Mouse (Mus musculus) mouse trophoblast stem cell (cell line): Measurements from ENCODE around the gene Ptprd.

Experiments used
- in situ Hi-C, 2 experiments: fragments of 300-500 bp; cut with MseI, MboI; formaldehyde crosslinking; loops; 2 replicates in 1 of 2; 3 replicates in 1 of 2; pipeline ENCODE4 v1.15.1; 2025

Ptprd gene

GRCm38 (mm10) chr4:77558404-77559202, 653.2 kb downstream of the Ptprd start:
- in situ Hi-C loops: loop anchor here in 1 of 2 experiments (25.0 kb wide), 1 partner anchor 471 kb away; no protein-coding TSS in a partner anchor

DNA sequence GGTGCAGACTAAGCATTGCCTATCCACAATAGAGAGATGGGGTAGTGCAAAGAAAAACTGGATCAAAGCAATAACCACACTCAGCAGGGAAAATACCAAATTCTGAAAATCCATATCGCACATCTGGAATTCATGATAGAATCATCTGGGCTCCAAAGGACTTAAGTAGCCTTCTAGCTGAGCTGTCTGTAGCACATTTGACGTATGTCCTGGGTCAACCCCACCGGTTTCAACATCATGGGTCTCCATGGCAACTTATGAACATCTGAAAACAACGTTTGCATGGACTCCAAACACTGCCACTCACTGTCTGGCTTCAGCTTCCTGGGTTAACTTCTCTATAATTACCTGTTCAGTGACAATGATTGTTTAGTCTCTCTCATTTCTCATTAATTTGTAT, 655.9 kb downstream of the Ptprd start:
- in situ Hi-C loops: loop anchor here in 1 of 2 experiments (25.0 kb wide), 1 partner anchor 469 kb away; no protein-coding TSS in a partner anchor

DNA sequence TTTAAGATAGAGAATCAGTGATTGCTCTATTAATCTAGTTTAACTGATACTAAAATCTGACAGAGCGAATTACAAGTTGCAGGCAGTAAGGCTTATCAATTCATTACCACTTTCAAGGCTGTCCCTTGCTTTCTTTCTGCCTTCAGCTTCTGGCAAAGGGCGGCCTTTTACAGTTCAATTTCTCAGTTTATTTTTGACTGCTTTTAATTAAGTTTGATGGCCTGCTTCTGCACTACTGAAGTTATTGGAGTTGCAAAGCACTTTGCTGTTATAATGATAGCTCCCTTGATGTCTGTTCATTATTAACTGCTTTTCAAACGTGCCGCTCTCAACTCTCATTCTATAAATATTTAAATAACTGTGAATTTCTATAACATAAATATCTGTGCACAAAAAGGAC, 673.9 kb downstream of the Ptprd start:
- in situ Hi-C loops: loop anchor here in 1 of 2 experiments (25.0 kb wide), 1 partner anchor 451 kb away; no protein-coding TSS in a partner anchor

DNA sequence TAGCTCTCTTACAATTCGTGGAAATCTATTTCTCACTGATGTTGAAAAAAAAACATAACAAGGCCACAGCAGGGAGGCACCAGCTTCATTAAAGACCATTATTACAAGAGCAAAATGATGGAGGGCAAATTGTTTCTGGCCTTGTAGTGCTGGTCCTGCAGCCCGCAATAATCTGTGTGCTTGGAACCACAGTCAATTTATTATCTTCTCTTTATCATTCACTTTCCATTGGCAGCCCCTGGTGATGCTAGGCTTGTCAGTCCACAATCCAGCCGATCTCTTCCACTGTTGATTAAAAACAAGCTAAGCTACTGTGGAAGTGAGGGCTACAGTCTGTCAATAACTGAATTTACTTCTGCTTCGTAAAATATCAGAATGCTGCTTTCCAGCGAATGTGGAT, 674.4 kb downstream of the Ptprd start:
- in situ Hi-C loops: loop anchor here in 1 of 2 experiments (25.0 kb wide), 1 partner anchor 450 kb away; no protein-coding TSS in a partner anchor

- in situ Hi-C loops: loop anchor here in 1 of 2 experiments (25.0 kb wide), 1 partner anchor 448 kb away; no protein-coding TSS in a partner anchor
These were observed 676.2 kb downstream of the Ptprd start for GRCm38 (mm10) chr4:77535601-77536000.

- in situ Hi-C loops: loop anchor here in 1 of 2 experiments (25.0 kb wide), 1 partner anchor 447 kb away; no protein-coding TSS in a partner anchor
These were observed 677.2 kb downstream of the Ptprd start for GRCm38 (mm10) chr4:77534553-77534952.

GRCm38 (mm10) chr4:77519166-77519565, 692.6 kb downstream of the Ptprd start:
- in situ Hi-C loops: no loop called here

- in situ Hi-C loops: no loop called here
These were observed 697.7 kb downstream of the Ptprd start for GRCm38 (mm10) chr4:77513914-77514628.

DNA sequence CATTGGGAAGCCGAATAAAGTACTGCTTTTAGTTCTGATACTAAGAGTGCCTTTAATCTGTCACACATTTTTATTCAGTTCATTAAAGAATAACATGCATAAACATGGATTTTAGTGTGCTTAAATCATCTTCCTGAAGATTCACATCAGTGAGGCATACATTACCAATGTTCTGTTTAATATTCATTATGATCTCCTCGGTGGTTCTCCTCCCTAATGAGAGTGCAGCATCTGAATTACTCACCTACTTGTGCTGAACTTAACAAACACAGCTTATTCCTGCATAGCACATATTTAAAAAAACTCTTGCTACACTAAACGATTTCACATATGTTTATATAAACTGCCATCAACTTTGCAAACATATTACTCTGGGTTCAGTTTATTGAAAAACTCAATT, 698.7 kb downstream of the Ptprd start:
- in situ Hi-C loops: no loop called here

DNA sequence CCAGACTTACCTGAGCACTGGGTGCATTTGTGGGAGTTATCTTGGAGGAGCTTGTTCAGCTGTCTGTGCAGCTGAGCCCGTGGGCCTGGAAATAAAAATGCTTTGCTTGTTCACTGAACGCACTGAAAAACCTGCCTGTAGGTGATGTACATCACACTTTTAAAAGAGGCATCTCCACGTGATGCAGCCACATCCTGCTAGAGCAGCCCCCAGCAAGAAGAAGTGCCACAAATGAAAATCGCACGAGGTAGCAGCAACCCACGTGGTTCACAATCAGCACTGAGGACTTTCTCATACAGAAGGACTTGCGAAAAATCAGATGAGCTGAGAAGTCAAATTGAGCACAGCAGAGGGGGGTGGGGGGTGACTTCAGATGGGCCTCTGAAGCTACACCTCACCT, 757.7 kb downstream of the Ptprd start:
- in situ Hi-C loops: no loop called here

DNA sequence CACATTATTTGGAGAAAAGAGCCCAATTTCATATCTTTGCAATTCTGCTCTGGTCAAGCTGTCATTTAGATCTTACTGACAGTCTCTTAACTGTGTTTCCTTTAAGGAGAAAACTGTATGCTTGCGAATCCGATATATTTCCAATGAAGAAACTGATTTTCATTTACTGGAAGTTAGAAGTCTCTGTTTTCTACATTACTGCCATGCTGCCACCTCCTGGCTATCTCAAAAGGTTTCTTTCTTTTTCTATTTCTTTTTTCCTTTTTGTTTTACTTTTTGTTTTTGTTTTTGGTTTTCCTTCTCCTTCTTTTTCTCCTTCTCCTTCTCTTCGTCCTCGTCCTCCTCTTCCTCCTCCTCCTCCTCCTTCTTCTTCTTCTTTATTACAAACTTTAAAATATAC, 812.6 kb downstream of the Ptprd start:
- in situ Hi-C loops: loop anchor here in 1 of 2 experiments (25.0 kb wide), 1 partner anchor 312 kb away; no protein-coding TSS in a partner anchor

DNA sequence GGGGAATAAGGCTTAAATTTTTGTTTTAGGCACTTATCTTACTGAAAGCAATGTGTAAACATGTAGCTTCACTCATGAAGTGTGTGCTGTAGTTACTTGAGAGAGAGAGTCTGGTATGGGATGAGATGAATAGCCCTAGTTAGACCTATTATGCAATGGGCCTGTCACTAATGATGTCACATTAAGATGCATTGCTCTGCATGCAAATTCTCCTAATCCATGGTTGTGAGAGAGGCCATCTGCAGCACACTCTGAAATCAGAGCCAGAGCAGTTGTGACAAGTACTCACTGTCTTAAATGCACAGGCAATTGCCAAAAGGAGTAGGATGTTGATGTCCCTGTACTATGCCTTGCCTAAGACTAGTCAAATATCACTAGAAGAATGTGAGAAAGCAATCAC, 850.0 kb downstream of the Ptprd start:
- in situ Hi-C loops: no loop called here

GRCm38 (mm10) chr4:77327198-77327597, 884.6 kb downstream of the Ptprd start:
- in situ Hi-C loops: no loop called here

GRCm38 (mm10) chr4:77317060-77317680, 894.6 kb downstream of the Ptprd start:
- in situ Hi-C loops: no loop called here

- in situ Hi-C loops: no loop called here
These were observed 895.1 kb downstream of the Ptprd start for GRCm38 (mm10) chr4:77316644-77317043.

DNA sequence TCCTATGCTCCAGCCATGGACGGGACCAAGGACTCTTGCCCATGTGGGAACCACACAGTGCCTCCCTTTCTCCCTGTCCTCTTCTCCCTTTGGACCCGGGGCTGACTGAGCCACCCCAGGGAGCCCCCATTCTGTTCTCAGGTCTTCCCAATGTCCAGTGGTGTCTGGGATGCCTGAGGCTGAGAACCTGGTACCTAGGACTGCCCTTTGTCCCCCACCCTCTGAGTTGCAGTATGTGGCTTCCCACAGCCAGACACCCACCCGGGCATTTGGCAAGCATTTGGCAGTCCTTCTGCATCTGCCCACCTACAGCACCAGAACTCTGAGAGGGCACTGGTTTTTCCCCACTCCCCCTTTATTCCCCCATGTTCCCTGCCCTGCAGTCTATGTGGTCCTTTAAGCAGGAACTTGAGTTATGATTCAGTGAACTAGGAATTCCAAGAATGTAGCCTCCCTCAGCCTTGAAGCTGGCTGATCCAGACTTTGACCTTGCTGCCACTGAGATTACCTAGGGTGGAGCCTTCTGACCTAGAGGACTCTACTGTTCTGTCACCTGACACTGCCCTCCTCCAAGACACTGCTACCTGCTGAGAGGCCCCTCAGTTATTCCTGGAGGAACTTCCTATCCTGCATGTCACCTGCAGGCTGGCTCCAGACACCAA, 901.5 kb downstream of the Ptprd start:
- in situ Hi-C loops: no loop called here

GRCm38 (mm10) chr4:77283423-77283822, 928.3 kb downstream of the Ptprd start:
- in situ Hi-C loops: no loop called here

GRCm38 (mm10) chr4:77277913-77278312, 933.8 kb downstream of the Ptprd start:
- in situ Hi-C loops: no loop called here

DNA sequence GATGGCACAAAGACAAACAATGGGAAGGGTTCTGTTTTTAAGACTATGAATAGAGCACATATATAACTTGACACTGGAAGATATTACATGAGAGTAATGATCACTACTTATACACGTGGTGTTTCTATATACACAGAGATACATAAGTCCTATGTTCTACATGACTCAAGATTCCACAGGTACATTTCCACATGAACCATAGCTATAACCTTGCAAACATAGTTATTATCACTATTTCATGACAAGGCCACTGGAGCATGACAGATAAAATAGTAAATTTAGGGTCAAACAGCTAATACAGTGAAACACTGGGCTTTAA, 951.8 kb downstream of the Ptprd start:
- in situ Hi-C loops: no loop called here

DNA sequence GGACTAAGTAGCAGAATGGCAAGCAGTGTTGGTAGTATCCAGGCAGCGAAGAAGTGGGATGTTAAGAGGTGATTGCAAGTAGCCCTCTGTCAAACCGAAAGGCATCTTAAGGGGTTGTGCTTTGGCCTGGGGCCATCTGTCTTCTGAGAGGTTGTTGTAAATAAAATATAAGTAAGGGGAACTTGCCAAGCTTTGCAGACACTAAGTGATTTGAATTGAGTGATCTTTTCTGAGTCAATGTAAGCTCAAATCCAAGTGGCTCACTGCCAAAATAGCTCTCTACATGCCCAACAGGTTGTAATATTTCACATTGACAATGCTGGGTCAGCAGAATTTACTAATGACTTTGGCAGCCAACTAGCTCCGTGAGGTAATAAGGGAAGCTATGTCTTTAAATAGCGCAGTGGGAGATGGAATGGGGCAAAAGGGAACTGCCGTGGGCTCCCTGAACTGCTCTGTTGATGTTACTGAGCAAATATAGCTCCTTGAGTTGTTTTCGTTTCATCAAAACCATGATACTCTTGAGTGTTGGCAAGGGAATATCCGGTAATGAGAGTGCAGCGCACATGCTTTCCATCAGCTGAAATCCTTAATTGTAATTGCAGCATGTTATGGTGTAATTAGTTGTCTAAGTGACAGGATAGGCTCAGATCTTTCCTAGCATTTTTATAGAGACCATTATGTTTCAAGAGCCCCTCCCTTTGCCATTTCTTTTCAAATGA, 952.4 kb downstream of the Ptprd start:
- in situ Hi-C loops: no loop called here

- in situ Hi-C loops: no loop called here
These were observed 960.6 kb downstream of the Ptprd start for GRCm38 (mm10) chr4:77251188-77251587.
